ENCODE assay signal across 29 mouse cellular contexts in genomic region chr10:16438414-16438813, GRCm38 (mm10).
"Had no signal": no experiment of that assay in that cellular context is flagged by ENCODE, and none has a peak within 500 bp of the region (broad histone marks: within the 10 kb centered on the region; RNA-seq: fewer than 3 reads in every experiment).

No protein-coding gene starts in this region.

- H3K4me2 ChIP-seq: heart, embryonic 11.5 days; heart, embryonic 13.5 days; heart, embryonic 15.5 days; hindbrain, embryonic 12.5 days; hindbrain, embryonic 14.5 days; intestine, embryonic 15.5 days; kidney, embryonic 15.5 days; limb, embryonic 13.5 days; limb, embryonic 15.5 days; liver, embryonic 11.5 days; liver, embryonic 13.5 days had no signal

- ATAC-seq: hindbrain, embryonic 16.5 days; inflammation-experienced regulatory T-cells, adult 6 months; intestine, embryonic 15.5 days; intestine, postnatal 0 days had no signal

- H3K4me3 ChIP-seq: gastrocnemius, adult 2 months; heart, adult 2 months; heart, embryonic 13.5 days; heart, embryonic 15.5 days; hindbrain, embryonic 10.5 days; hindbrain, embryonic 12.5 days; intestine, embryonic 15.5 days; kidney, embryonic 15.5 days; limb, embryonic 13.5 days; limb, embryonic 15.5 days; liver, embryonic 13.5 days had no signal

- H3K27me3 ChIP-seq: heart, embryonic 13.5 days; heart, embryonic 15.5 days; hindbrain, embryonic 12.5 days; intestine, embryonic 15.5 days; kidney, embryonic 15.5 days; limb, embryonic 13.5 days; limb, embryonic 15.5 days; liver, embryonic 13.5 days had no signal

- H3K9me3 ChIP-seq: heart, embryonic 13.5 days; heart, embryonic 15.5 days; hindbrain, embryonic 10.5 days; hindbrain, embryonic 12.5 days; intestine, embryonic 15.5 days; kidney, embryonic 15.5 days; limb, embryonic 13.5 days; limb, embryonic 15.5 days; liver, embryonic 13.5 days had no signal

- H3K4me1 ChIP-seq: intestine, embryonic 15.5 days; limb, embryonic 13.5 days; limb, embryonic 15.5 days; liver, embryonic 13.5 days had no signal

- H3K9ac ChIP-seq: heart, embryonic 13.5 days; heart, embryonic 15.5 days; hindbrain, embryonic 12.5 days; hindbrain, embryonic 14.5 days; intestine, embryonic 15.5 days; kidney, embryonic 15.5 days; limb, embryonic 13.5 days; limb, embryonic 15.5 days; liver, embryonic 13.5 days had no signal

- H3K36me3 ChIP-seq: heart, embryonic 13.5 days; heart, embryonic 15.5 days; hindbrain, embryonic 10.5 days; hindbrain, embryonic 12.5 days; intestine, embryonic 15.5 days; kidney, embryonic 15.5 days; limb, embryonic 13.5 days; limb, embryonic 15.5 days; liver, embryonic 13.5 days had no signal

- H3K27ac ChIP-seq: gastrocnemius, adult 2 months; heart, adult 2 months; heart, embryonic 13.5 days; heart, embryonic 15.5 days; hindbrain, embryonic 10.5 days; hindbrain, embryonic 12.5 days; hindbrain, embryonic 14.5 days; intestine, embryonic 15.5 days; kidney, embryonic 15.5 days; kidney, postnatal 0 days; limb, embryonic 13.5 days; limb, embryonic 15.5 days; liver, embryonic 13.5 days had no signal

- DNase-seq: gastrocnemius, adult 2 months; gastrocnemius, postnatal 10 days; gastrocnemius, postnatal 25 days; heart, adult 2 months; heart, postnatal 14 days; heart, postnatal 36 days; kidney, adult 18-20 months; kidney, adult 8-10 months; kidney, postnatal 14 days; kidney, postnatal 36 days; layer of hippocampus, adult 9-11 months; layer of hippocampus, postnatal 36 days; left cerebral cortex, postnatal 4 days; liver, embryonic 13.5 days had no signal
